Mouse (Mus musculus) heart, postnatal 10 days (tissue): ENCODE results near the gene Tubb5. TPM values are rescaled to one million over a fixed set of nuclear protein-coding genes. Genes with fewer than 3 reads are reported as not detected.
"Not testable (repeated sequence)": the region's sequence is repeated elsewhere in the genome, so short reads cannot be mapped to it uniquely, and the experiment has no call there.

Source experiments
- DNase-seq, 2 experiments: peaks; one replicate each; pipeline ENCODE4 v3.0.0; 2021
- intact Hi-C: fragments of 180-260 bp; cut with DNase I; formaldehyde crosslinking; loops from one replicate; pipeline ENCODE4 v1.15.1; 2025
- total RNA-seq, 2 experiments: library from RNA; stranded (reverse); gene quantifications; 2 replicates each; pipeline ENCODE4 v1.2.3; 2021

Tubb5 gene
- total RNA-seq, 2 experiments from 2014 or later = 358 to 363 TPM

GRCm38 (mm10) chr17:35861198-35861857, 23.2 kb upstream of the Tubb5 start, which contains the start of gene Nrm:
Nrm (plus strand) TSS chr17:35861318.
- intact Hi-C loops = loop anchor here (2.0 kb wide), 1 partner anchor 17 kb away; no protein-coding TSS in a partner anchor
- peak; percentile 95 to 96 for DNase-seq

- no peak for DNase-seq
- intact Hi-C loops = loop anchor here (2.0 kb wide), 1 partner anchor 16 kb away; no protein-coding TSS in a partner anchor
Observed at GRCm38 (mm10) chr17:35860831-35861197, 22.7 kb upstream of the Tubb5 start.

GRCm38 (mm10) chr17:35859835-35860234, 21.7 kb upstream of the Tubb5 start:
- DNase-seq = no peak
- intact Hi-C loops = loop anchor here (2.0 kb wide), 1 partner anchor 15 kb away; no protein-coding TSS in a partner anchor

DNA sequence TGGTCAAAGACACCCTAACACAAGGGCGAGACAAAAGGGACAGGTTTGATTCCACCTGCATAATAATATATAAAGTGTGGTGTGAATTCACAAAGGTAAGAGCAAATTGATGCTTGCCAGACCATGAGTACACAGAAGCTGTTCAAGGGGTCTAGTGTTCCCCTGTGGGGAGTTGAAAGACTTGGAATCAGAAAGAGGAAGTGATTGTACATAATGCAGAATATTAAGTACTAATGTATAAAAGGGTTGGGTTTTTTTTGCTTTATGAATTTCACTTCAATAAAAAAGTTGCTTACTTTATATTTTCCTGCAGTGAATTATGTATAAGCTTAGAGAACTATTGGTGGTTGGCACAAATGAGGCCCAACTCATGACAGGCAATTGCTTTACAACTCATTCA, 21.3 kb upstream of the Tubb5 start:
- intact Hi-C loops = no loop called here
- DNase-seq = no peak

GRCm38 (mm10) chr17:35850974-35851373, 12.9 kb upstream of the Tubb5 start:
- intact Hi-C loops = no loop called here
- no peak for DNase-seq

DNA sequence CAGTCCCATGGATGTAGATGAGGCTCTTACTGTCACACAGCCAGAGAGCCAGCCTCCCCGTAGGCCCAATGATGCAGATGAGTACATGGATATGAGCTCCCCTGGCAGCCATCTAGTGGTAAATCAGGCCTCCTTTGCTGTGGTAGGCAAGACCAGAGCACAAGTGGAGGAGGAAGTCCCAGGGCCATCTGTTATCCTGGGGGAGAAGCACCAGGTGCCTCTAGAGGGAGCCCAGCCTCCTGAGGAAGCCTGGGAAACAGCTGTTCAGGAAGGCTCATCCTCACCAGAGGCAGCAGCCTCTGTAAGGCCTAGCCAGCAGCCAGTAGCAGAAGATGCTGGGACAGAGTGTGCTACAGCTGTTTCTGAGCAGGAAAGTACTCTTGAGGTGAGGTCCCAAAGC, 10.0 kb upstream of the Tubb5 start:
- intact Hi-C loops = no loop called here
- no peak for DNase-seq

GRCm38 (mm10) chr17:35843514-35843913, 5.4 kb upstream of the Tubb5 start:
- intact Hi-C loops = no loop called here
- no peak for DNase-seq

DNA sequence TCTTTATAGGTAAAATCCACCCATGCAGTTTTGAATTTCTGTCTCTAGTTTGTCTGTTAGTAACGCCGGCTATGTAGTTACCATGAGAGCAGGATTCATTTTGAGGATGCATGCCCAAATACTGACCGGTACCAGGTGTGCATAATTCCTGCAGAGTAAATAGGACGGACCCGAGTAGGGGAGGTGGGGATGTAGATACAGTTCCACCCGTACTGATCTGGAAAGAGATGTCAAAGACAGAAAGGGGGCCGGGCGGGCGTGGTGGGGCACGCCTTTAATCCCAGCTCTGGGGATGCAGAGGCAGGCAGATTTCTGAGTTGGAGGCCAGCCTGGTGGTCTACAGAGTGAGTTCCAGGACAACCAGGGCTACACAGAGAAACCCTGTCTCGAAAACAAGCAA, 3.9 kb upstream of the Tubb5 start:
- intact Hi-C loops = no loop called here
- DNase-seq = no peak

- DNase-seq = peak; percentile 99 to 100
- intact Hi-C loops = no loop called here
Observed at GRCm38 (mm10) chr17:35841076-35841950, 3.2 kb upstream of the Tubb5 start, which contains the start of gene Mdc1. Mdc1 (plus strand) TSS chr17:35841515.

- DNase-seq = no peak
- intact Hi-C loops = no loop called here
Observed at GRCm38 (mm10) chr17:35840561-35840960, 2.5 kb upstream of the Tubb5 start.

GRCm38 (mm10) chr17:35839002-35839401, 896 bp upstream of the Tubb5 start:
- DNase-seq = peak in 1 of 2 experiments; percentile 39
- intact Hi-C loops = not testable (repeated sequence)

GRCm38 (mm10) chr17:35838570-35838969, 464 bp upstream of the Tubb5 start:
- intact Hi-C loops = no loop called here

GRCm38 (mm10) chr17:35837487-35837886, 619 bp downstream of the Tubb5 start:
- intact Hi-C loops = loop anchor here (2.0 kb wide), 1 partner anchor 79 kb away; the partner anchor contains the start of genes Mrps18b and Ppp1r10
- peak; percentile 67 to 68 for DNase-seq

More at GRCm38 (mm10) chr17:35838570-35838969, 464 bp upstream of the Tubb5 start:
- DNase-seq = peak; percentile 39 to 41

DNA sequence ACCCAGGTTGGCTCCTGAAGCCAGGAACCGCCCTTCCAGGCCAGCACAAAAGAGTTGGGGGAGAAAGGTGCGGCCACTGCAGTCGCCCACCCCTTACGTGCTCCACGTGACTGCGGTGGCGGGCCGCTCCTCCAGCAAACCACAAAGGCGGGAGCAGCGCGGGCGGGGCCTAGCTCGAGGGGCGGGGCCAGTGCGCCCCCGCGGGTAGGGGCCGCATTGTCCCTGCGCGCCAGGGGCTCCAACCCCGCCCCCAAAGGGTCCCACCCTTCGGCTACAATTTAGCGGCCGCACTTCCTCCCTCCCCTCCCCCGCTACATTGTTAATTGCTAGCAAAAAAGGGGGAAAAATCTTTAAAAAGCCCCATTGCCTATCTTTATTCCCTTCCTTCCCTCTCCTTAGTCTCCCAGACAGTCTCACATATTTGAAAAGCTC, 1.1 kb downstream of the Tubb5 start:
- peak; percentile 87 to 91 for DNase-seq
- intact Hi-C loops = loop anchor here (1.0 to 2.0 kb wide), 2 partner anchors 36 to 80 kb away; partner anchors contain the start of genes Mrps18b and Ppp1r10

GRCm38 (mm10) chr17:35836178-35836965, 1.7 kb downstream of the Tubb5 start:
- intact Hi-C loops = loop anchor here (1.0 to 2.0 kb wide), 2 partner anchors 37 to 80 kb away; partner anchors contain the start of genes Mrps18b and Ppp1r10
- DNase-seq = peak; percentile 88 to 93

GRCm38 (mm10) chr17:35835424-35836140, 2.5 kb downstream of the Tubb5 start:
- DNase-seq = no peak
- intact Hi-C loops = loop anchor here (1.0 to 2.0 kb wide), 2 partner anchors 38 to 81 kb away; partner anchors contain the start of genes Mrps18b and Ppp1r10

DNA sequence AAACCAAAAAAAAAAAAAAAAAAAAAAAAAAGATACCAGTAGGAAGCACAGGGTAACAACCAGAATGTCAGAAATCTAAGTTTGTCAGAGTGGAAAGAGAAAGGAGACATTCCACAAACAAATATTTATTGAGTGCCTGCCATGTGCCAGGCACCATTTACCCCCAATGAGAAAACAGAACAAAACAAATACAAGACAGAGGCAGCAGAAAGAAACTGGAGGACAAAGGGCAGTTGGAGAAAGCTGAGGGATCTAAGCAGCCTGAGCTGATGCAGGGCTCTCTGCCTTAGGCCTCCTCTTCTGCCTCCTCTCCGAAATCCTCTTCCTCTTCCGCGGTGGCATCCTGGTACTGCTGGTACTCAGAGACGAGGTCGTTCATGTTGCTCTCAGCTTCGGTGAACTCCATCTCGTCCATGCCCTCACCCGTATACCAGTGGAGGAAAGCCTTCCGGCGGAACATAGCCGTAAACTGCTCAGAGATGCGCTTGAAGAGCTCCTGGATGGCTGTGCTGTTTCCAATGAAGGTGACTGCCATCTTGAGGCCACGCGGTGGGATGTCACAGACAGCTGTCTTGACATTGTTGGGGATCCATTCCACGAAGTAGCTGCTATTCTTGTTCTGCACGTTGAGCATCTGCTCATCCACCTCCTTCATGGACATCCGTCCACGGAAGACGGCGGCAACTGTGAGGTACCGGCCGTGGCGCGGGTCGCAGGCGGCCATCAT, 3.2 kb downstream of the Tubb5 start:
- intact Hi-C loops = loop anchor here (5.0 kb wide), 1 partner anchor 157 kb away; no protein-coding TSS in a partner anchor
- DNase-seq = no peak

- intact Hi-C loops = loop anchor here (5.0 kb wide), 1 partner anchor 158 kb away; no protein-coding TSS in a partner anchor
- no peak for DNase-seq
Observed at GRCm38 (mm10) chr17:35833894-35834293, 4.2 kb downstream of the Tubb5 start.
